Mouse (Mus musculus) CH12.LX (cell line): ENCODE data around the gene Hist1h2be. TPM values are rescaled to one million over a fixed set of nuclear protein-coding genes. Genes with fewer than 3 reads are reported as not detected.
"Not testable (repeated sequence)": the region's sequence is repeated elsewhere in the genome, so short reads cannot be mapped to it uniquely, and the experiment has no call there.

Experiments used
- DNase-seq: peaks from one replicate; pipeline ENCODE4 v3.0.0-alpha.2; 2013; ENCODE audit errors: extremely low read depth
- H3K27ac ChIP-seq: 2 replicates; pipeline ENCODE4 v1.5.1; 2012; ENCODE audit warnings: low read depth, mild to moderate bottlenecking, control low read depth, moderate library complexity; ENCODE audit not compliant: insufficient read depth
- H3K27me3 ChIP-seq: replicated peaks from 2 replicates; pipeline ENCODE3; 2012; ENCODE audit warnings: inconsistent platforms
- H3K36me3 ChIP-seq, 2 experiments: replicated peaks in 1 of 2; 2 replicates each; pipeline versions ENCODE3 to v1.6.1; 2012; ENCODE audit warnings: inconsistent platforms in 1 of 2, low read length in 1 of 2, mild to moderate bottlenecking in 1 of 2, mixed read lengths in 1 of 2, moderate library complexity in 1 of 2; ENCODE audit not compliant: control insufficient read depth in 1 of 2, insufficient read depth in 1 of 2
- H3K4me1 ChIP-seq, 2 experiments: 2 replicates each; pipeline ENCODE4 v1.6.1; 2012; ENCODE audit warnings: inconsistent platforms in 1 of 2, moderate library complexity in 1 of 2; ENCODE audit not compliant: insufficient read depth in 2 of 2, control insufficient read depth in 1 of 2
- H3K4me2 ChIP-seq: 2 replicates; pipeline ENCODE4 v1.6.1; 2012; ENCODE audit warnings: low read depth, mild to moderate bottlenecking, control low read depth; ENCODE audit not compliant: poor library complexity, insufficient read depth, severe bottlenecking
- H3K4me3 ChIP-seq, 3 experiments: fragments of 150-350 bp in 1 of 3; sonication (generic) in 1 of 3; replicated peaks in 1 of 3; 2 replicates each; pipeline versions ENCODE3 to v1.5.1; 2011 to 2012; ENCODE audit warnings: low read depth in 2 of 3, low read length in 2 of 3, mild to moderate bottlenecking in 2 of 3, moderate library complexity in 2 of 3, control low read depth in 1 of 3, improper control_type of control experiment in 1 of 3, inconsistent platforms in 1 of 3, mixed read lengths in 1 of 3; ENCODE audit not compliant: poor library complexity in 1 of 3
- H3K79me2 ChIP-seq: replicated peaks from 2 replicates; pipeline ENCODE4 v1.6.1; 2012; ENCODE audit warnings: mild to moderate bottlenecking, moderate library complexity; ENCODE audit not compliant: control insufficient read depth, poor library complexity, insufficient read depth, severe bottlenecking; ENCODE audit errors: extremely low read depth
- H3K9ac ChIP-seq: 2 replicates; pipeline ENCODE4 v1.6.1; 2012; ENCODE audit warnings: low read depth, mild to moderate bottlenecking, control low read depth, moderate library complexity; ENCODE audit not compliant: insufficient read depth
- H3K9me3 ChIP-seq: replicated peaks from 2 replicates; pipeline ENCODE3; 2012; ENCODE audit warnings: low read length, inconsistent platforms, mixed read lengths
- CHD1 ChIP-seq: IDR thresholded peaks from 2 replicates; pipeline ENCODE4 v1.6.1; 2012; ENCODE audit warnings: low read depth, low read length, improper control_type of control experiment, inconsistent platforms
- CHD2 ChIP-seq: IDR thresholded peaks from 2 replicates; pipeline ENCODE4 v1.6.1; 2011; ENCODE audit warnings: low read length, improper control_type of control experiment
- E2F4 ChIP-seq: IDR thresholded peaks from 2 replicates; pipeline ENCODE4 v1.6.1; 2011; ENCODE audit warnings: low read depth, low read length, improper control_type of control experiment; ENCODE audit not compliant: insufficient replicate concordance
- HCFC1 ChIP-seq: IDR thresholded peaks from 2 replicates; pipeline ENCODE4 v1.6.1; 2012; ENCODE audit warnings: low read depth, mild to moderate bottlenecking, inconsistent platforms, low read length, improper control_type of control experiment
- MEF2A ChIP-seq: IDR thresholded peaks from 2 replicates; pipeline ENCODE4 v1.6.1; 2014; ENCODE audit warnings: low read depth, mild to moderate bottlenecking, inconsistent platforms, low read length, improper control_type of control experiment, borderline replicate concordance
- MXI1 ChIP-seq: IDR thresholded peaks from 2 replicates; pipeline ENCODE4 v1.6.1; 2011; ENCODE audit warnings: mild to moderate bottlenecking, low read depth, low read length, improper control_type of control experiment
- NELFE ChIP-seq: IDR thresholded peaks from 2 replicates; pipeline ENCODE4 v1.6.1; 2011; ENCODE audit warnings: low read depth, low read length, improper control_type of control experiment
- NRF1 ChIP-seq: IDR thresholded peaks from 2 replicates; pipeline ENCODE4 v1.6.1; 2014; ENCODE audit warnings: low read depth, mild to moderate bottlenecking, inconsistent platforms, low read length, improper control_type of control experiment, moderate library complexity
- POLR2A ChIP-seq: IDR thresholded peaks from 2 replicates; pipeline ENCODE4 v1.6.1; 2011; ENCODE audit warnings: low read depth, mild to moderate bottlenecking, improper control_type of control experiment, low read length
- POLR2AphosphoS2 ChIP-seq: IDR thresholded peaks from 2 replicates; pipeline ENCODE4 v1.6.1; 2011; ENCODE audit warnings: low read depth, low read length, improper control_type of control experiment
- RCOR1 ChIP-seq: conservative IDR thresholded peaks from 2 replicates; pipeline ENCODE4 v1.6.1; 2012; ENCODE audit warnings: low read depth, mild to moderate bottlenecking, inconsistent platforms, low read length, improper control_type of control experiment
- SIN3A ChIP-seq: IDR thresholded peaks from 2 replicates; pipeline ENCODE4 v1.6.1; 2012; ENCODE audit warnings: low read length, improper control_type of control experiment, inconsistent platforms
- TBP ChIP-seq: conservative IDR thresholded peaks from 2 replicates; pipeline ENCODE4 v1.6.1; 2011; ENCODE audit warnings: low read depth, low read length, improper control_type of control experiment
- TCF12 ChIP-seq: IDR thresholded peaks from 2 replicates; pipeline ENCODE4 v1.6.1; 2014; ENCODE audit warnings: low read depth, mild to moderate bottlenecking, inconsistent platforms, low read length, improper control_type of control experiment
- UBTF ChIP-seq: IDR thresholded peaks from 2 replicates; pipeline ENCODE4 v1.6.1; 2012; ENCODE audit warnings: low read depth, mild to moderate bottlenecking, inconsistent platforms, low read length, improper control_type of control experiment, moderate library complexity
- ZKSCAN1 ChIP-seq: IDR thresholded peaks from 2 replicates; pipeline ENCODE4 v1.6.1; 2012; ENCODE audit warnings: low read depth, inconsistent platforms, low read length, improper control_type of control experiment, borderline replicate concordance
- ZMIZ1 ChIP-seq: IDR thresholded peaks from 2 replicates; pipeline ENCODE4 v1.6.1; 2012; ENCODE audit warnings: low read depth, mild to moderate bottlenecking, inconsistent platforms, low read length, improper control_type of control experiment
- dilution Hi-C: fragments of 300-500 bp; cut with MboI; formaldehyde crosslinking; loops from 2 replicates; pipeline ENCODE4 v1.14.3; 2020; ENCODE audit warnings: low sequenced_read_pairs; ENCODE audit not compliant: extremely low pct_unique_long_range_greater_than_20kb, extremely low pct_ligation_motif_present
- in situ Hi-C: fragments of 300-500 bp; cut with MboI; formaldehyde crosslinking; loops from 3 replicates; pipeline ENCODE4 v1.14.3; 2019; ENCODE audit warnings: low sequenced_read_pairs, low pct_ligation_motif_present, low pct_unique_long_range_greater_than_20kb, mixed read lengths
- polyA plus RNA-seq: library from polyadenylated mRNA; unstranded; fragments of >175 nt; gene quantifications from 2 replicates; pipeline ENCODE4 v1.2.1, GENCODE M21; 2012; ENCODE audit warnings: low read depth; ENCODE audit not compliant: insufficient read length
- total RNA-seq, 2 experiments: library from RNA; depleted of rRNA; stranded (reverse); fragments of 300-350 nt in 1 of 2; fragments of >200 nt in 1 of 2; gene quantifications; 2 replicates each; pipeline ENCODE4 v1.2.3; 2012 to 2014

Hist1h2be gene
- total and polyA plus RNA-seq, 3 experiments: 0.70 to 282 (median 4.7) TPM

GRCm38 (mm10) chr13:23575271-23575851, 45.6 kb downstream of the Hist1h2be start, which contains the start of gene Hist1h3d (continued):
- no peak for TF ChIP-seq ZKSCAN1

GRCm38 (mm10) chr13:23574546-23575170, 46.3 kb downstream of the Hist1h2be start:
- Histone ChIP-seq H3K9ac (peak overlapping the region; percentile 66; the same call in 1 of the 2 replicates), H3K4me2 (peak overlapping the region; percentile 56; the same call in 1 of the 2 replicates), H3K27ac (peak overlapping the region; percentile 77), H3K4me1 (peaks cover 0 to 15% of the 10 kb centered on the region in 2 experiments; a peak in 2 of 4 replicates), H3K4me3 (peak overlapping the region in 1 of 3 experiments; percentile 15)
- H3K9me3 ChIP-seq, H3K36me3 ChIP-seq, H3K79me2 ChIP-seq, H3K27me3 ChIP-seq, dilution Hi-C loops: not testable (repeated sequence)
- in situ Hi-C loops: loop anchor here (25.0 kb wide), 1 partner anchor 1837 kb away; the partner anchor contains the start of gene Hist1h4j
- TF ChIP-seq UBTF (peak; percentile 80; the same call in 1 of the 2 replicates), POLR2A (peak; percentile 85), POLR2AphosphoS2 (peak; percentile 92), ZMIZ1 (peak; percentile 98), CHD1 (peak; percentile 84), MEF2A (0 out of 2 replicates have a peak, but pooled peaks have one; percentile 6), NELFE (peak; percentile 81), SIN3A (0 out of 2 replicates have a peak, but pooled peaks have one; percentile 3), RCOR1 (0 out of 2 replicates have a peak, but pooled peaks have one; percentile 45)
- DNase-seq: peak; percentile 58

GRCm38 (mm10) chr13:23573898-23574524, 46.9 kb downstream of the Hist1h2be start, which contains the start of the genes Hist1h2bf and Hist1h2ad:
TSS of gene Hist1h2bf (minus strand) at chr13:23574196.
TSS of gene Hist1h2ad (plus strand) at chr13:23574381.
- Histone ChIP-seq H3K27ac (peak within 1 kb of the TSS; percentile 93), H3K9ac (peak within 1 kb of the TSS; percentile 91), H3K4me2 (peak within 1 kb of the TSS; percentile 76), H3K4me1 (peaks cover 0 to 15% of the 10 kb centered on the region in 2 experiments; a peak in 2 of 4 replicates), H3K4me3 (peak within 1 kb of the TSS; percentile 34 to 59 (median 39))
- peak; percentile 99 for DNase-seq
- TF ChIP-seq HCFC1: peak; percentile 17; the same call in 1 of the 2 replicates
- 0 out of 2 replicates have a peak, but pooled peaks have one; percentile 24 for TF ChIP-seq MEF2A
- TF ChIP-seq TCF12: peak; percentile 96
- TF ChIP-seq E2F4: peak; percentile 98
- TF ChIP-seq UBTF: peak; percentile 5; the same call in 1 of the 2 replicates
- TF ChIP-seq NRF1: peak; percentile 18
- 0 out of 2 replicates have a peak, but pooled peaks have one; percentile 90 for TF ChIP-seq ZMIZ1
- TF ChIP-seq TBP: peak; percentile 98
- 0 out of 2 replicates have a peak, but pooled peaks have one; percentile 57 for TF ChIP-seq SIN3A
- TF ChIP-seq POLR2A: peak; percentile 42
- TF ChIP-seq MXI1: peak; percentile 58; the same call in 1 of the 2 replicates
- peak; percentile 98 for TF ChIP-seq CHD2
- H3K36me3 ChIP-seq, H3K27me3 ChIP-seq, H3K79me2 ChIP-seq, dilution Hi-C loops, H3K9me3 ChIP-seq: not testable (repeated sequence)
- in situ Hi-C loops: loop anchor here (25.0 kb wide), 1 partner anchor 1837 kb away; the partner anchor contains the start of gene Hist1h4j
